Mouse (Mus musculus): Measurements from ENCODE around the gene B4galt5. TPM values are rescaled to one million over a fixed set of nuclear protein-coding genes. Genes with fewer than 3 reads are reported as not detected.

The B4galt5 gene
- total and polyA plus RNA-seq, 2 experiments from 2014 or later = 6.5 to 24.2 TPM

DNA sequence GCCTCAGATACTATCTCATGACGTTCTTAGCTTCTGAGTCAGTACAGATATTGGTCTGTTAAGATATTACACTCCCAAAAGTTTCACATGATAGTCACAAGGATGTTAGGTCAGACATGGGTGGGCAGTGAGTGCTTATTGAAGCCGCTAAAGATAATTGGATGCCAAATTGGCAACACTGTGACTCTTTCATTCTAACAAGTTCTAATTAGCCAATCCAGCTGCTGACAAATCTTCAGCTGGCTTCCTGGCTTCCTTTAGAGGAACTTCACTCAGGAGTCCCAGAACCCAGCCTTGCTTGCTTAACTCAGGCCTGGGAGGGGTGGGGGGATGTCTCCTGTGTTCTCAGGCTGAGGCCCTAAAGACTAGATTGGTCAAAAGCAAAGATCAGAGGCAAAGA lies 9.5 kb upstream of the B4galt5 start:
- H3K27me3 ChIP-seq (ENCODE audit: control insufficient read depth, insufficient read depth, low read length) = no peaks in the 10 kb centered on the region
- no peak overlapping the region for H3K9ac ChIP-seq (replicated peaks; ENCODE audit: low read depth, low read length)
- no peak for DNase-seq (ENCODE audit: low spot score)
- H3K36me3 ChIP-seq (replicated peaks; ENCODE audit: control insufficient read depth, insufficient read depth, low read length) = no peaks in the 10 kb centered on the region
- peak overlapping the region; percentile 5; the same call in 1 of the 2 replicates for H3K27ac ChIP-seq (ENCODE audit: low read depth)
- H3K4me2 ChIP-seq (ENCODE audit: low read depth, low read length) = no peak overlapping the region
- no peaks in the 10 kb centered on the region for H3K4me1 ChIP-seq (ENCODE audit: control insufficient read depth, insufficient read depth)
- peak; percentile 39 for ATAC-seq (ENCODE audit: insufficient read depth, low read depth)
- 44% methylated on average over 2 of the region's 2 CpGs for WGBS
- TF ChIP-seq EP300 (IDR thresholded peaks at IDR 0.05; ENCODE audit: low read depth) (no peak), CTCF (IDR thresholded peaks at IDR 0.05; ENCODE audit: low read depth) (no peak)
- H3K9me3 ChIP-seq (replicated peaks; ENCODE audit: control insufficient read depth, low read length) = no peaks in the 10 kb centered on the region
- H3K4me3 ChIP-seq (ENCODE audit: low read depth, low read length) = no peak overlapping the region

DNA sequence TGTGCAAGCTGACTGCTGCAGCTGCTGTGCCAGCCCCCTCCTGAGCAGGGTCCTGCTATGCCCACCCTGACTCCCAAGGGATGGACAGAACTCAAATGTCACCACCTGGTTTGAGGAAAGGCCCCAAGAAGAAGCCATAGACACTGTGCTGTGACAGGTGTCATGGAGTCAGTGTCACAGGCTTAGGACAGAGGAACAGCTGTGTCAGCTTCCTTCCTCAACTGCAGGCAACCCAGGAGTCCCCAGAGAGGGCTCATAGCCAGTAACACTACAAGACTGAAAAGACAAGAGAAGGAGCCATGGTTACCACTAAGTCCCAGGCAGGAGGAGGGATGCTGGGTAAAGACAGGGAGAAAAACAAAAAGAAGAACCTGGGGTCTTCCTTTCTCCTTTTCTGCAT lies 7.9 kb upstream of the B4galt5 start:
- Histone ChIP-seq H3K9ac (replicated peaks; ENCODE audit: low read depth, low read length) (no peak overlapping the region), H3K4me3 (ENCODE audit: low read depth, low read length) (no peak overlapping the region), H3K4me1 (ENCODE audit: control insufficient read depth, insufficient read depth) (0 out of 2 replicates have a peak, but pooled peaks cover 4% of the 10 kb centered on the region), H3K27ac (ENCODE audit: low read depth) (no peak overlapping the region), H3K27me3 (ENCODE audit: control insufficient read depth, insufficient read depth, low read length) (no peaks in the 10 kb centered on the region), H3K4me2 (ENCODE audit: low read depth, low read length) (no peak overlapping the region), H3K36me3 (replicated peaks; ENCODE audit: control insufficient read depth, insufficient read depth, low read length) (no peaks in the 10 kb centered on the region), H3K9me3 (replicated peaks; ENCODE audit: control insufficient read depth, low read length) (no peaks in the 10 kb centered on the region)
- DNase-seq (ENCODE audit: low spot score) (no peak), ATAC-seq (ENCODE audit: insufficient read depth, low read depth) (0 out of 2 replicates have a peak, but pooled peaks have one; percentile 14)
- TF ChIP-seq CTCF (IDR thresholded peaks at IDR 0.05; ENCODE audit: low read depth) (no peak), EP300 (IDR thresholded peaks at IDR 0.05; ENCODE audit: low read depth) (no peak)

DNA sequence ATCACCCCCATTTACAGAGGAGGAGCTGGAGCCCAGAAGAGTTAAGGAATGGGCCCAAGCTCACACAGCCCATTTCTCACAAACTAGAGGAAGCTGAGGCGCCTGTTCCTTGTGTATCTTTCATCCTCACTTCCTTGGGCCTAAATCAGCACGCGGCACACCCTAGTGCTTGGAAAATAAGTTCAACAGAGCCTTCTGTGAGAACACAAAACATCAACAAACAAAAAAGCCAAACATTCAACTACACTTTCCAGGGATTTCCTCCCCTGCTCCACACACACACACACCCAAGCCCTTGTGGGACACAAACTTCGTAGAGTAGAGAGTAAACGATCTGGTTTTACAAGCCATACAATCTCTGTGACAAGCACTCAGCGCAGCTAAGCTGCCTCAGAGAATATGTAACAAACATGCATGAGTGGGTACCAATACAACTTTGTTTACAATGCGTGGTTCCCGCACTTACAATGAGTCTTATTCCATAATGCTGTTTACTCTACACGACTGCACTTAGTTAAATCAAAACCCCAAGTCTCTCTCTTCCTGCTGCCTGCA lies 5.7 kb upstream of the B4galt5 start:
- Histone ChIP-seq H3K9me3 (replicated peaks; ENCODE audit: control insufficient read depth, low read length) (no peaks in the 10 kb centered on the region), H3K4me3 (ENCODE audit: low read depth, low read length) (no peak overlapping the region), H3K9ac (replicated peaks; ENCODE audit: low read depth, low read length) (no peak overlapping the region), H3K4me2 (ENCODE audit: low read depth, low read length) (no peak overlapping the region), H3K4me1 (ENCODE audit: control insufficient read depth, insufficient read depth) (0 out of 2 replicates have a peak, but pooled peaks cover 4% of the 10 kb centered on the region), H3K27ac (ENCODE audit: low read depth) (no peak overlapping the region), H3K27me3 (ENCODE audit: control insufficient read depth, insufficient read depth, low read length) (no peaks in the 10 kb centered on the region), H3K36me3 (replicated peaks; ENCODE audit: control insufficient read depth, insufficient read depth, low read length) (no peaks in the 10 kb centered on the region)
- no peak for DNase-seq (ENCODE audit: low spot score)
- ATAC-seq (ENCODE audit: insufficient read depth, low read depth) = no peak
- no peak for TF ChIP-seq CTCF (IDR thresholded peaks at IDR 0.05; ENCODE audit: low read depth)
- no peak for TF ChIP-seq EP300 (IDR thresholded peaks at IDR 0.05; ENCODE audit: low read depth)
- WGBS = 77% methylated on average over 9 of the region's 9 CpGs

DNA sequence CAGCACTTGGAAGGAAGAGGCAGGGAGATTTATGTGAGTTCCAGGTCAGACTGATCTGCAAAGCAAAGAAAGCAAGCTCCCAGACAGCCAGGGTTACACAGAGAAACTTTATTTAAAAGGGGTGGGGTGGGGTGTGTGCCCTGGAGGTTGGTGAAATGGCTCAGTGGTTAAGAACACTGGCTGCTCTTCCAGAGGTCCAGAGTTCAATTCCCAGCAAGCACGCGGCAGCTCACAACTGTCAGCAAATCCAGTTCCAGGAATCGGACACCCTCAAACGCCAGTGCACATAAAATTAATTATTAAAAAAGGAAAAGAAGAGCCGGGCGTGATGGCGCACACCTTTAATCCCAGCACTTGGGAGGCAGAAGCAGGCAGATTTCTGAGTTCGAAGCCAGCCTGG lies 5.1 kb upstream of the B4galt5 start:
- ATAC-seq (ENCODE audit: insufficient read depth, low read depth) = no peak
- no peak overlapping the region for H3K4me3 ChIP-seq (ENCODE audit: low read depth, low read length)
- 0 out of 2 replicates have a peak, but pooled peaks cover 4% of the 10 kb centered on the region for H3K4me1 ChIP-seq (ENCODE audit: control insufficient read depth, insufficient read depth)
- 96% methylated on average over 8 of the region's 8 CpGs for WGBS
- no peak overlapping the region for H3K4me2 ChIP-seq (ENCODE audit: low read depth, low read length)
- H3K27me3 ChIP-seq (ENCODE audit: control insufficient read depth, insufficient read depth, low read length) = no peaks in the 10 kb centered on the region
- no peak for DNase-seq (ENCODE audit: low spot score)
- H3K36me3 ChIP-seq (replicated peaks; ENCODE audit: control insufficient read depth, insufficient read depth, low read length) = no peaks in the 10 kb centered on the region
- TF ChIP-seq EP300 (IDR thresholded peaks at IDR 0.05; ENCODE audit: low read depth) (no peak), CTCF (IDR thresholded peaks at IDR 0.05; ENCODE audit: low read depth) (no peak)
- no peaks in the 10 kb centered on the region for H3K9me3 ChIP-seq (replicated peaks; ENCODE audit: control insufficient read depth, low read length)
- no peak overlapping the region for H3K9ac ChIP-seq (replicated peaks; ENCODE audit: low read depth, low read length)
- H3K27ac ChIP-seq (ENCODE audit: low read depth) = no peak overlapping the region

DNA sequence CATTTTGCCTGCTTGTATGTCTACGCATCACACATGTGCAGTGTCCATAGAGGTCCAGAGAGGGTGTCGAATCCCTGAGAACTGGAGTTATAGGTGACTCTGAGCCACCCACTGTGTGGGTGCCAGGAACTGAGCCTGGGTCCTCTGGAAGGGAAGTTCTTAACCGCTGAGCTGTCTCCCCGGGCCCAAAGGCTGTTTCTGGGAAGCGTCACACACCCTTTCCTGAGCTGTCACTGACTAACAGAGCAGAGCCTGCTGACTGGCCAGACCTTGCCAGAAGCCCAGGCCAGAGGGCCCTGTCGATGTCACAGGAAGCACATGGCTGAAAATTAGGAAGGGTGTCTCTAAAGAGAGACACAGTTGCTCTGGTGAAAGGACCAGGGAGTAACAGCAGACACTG lies 3.5 kb upstream of the B4galt5 start:
- no peak overlapping the region for H3K4me3 ChIP-seq (ENCODE audit: low read depth, low read length)
- no peak for DNase-seq (ENCODE audit: low spot score)
- H3K4me2 ChIP-seq (ENCODE audit: low read depth, low read length) = no peak overlapping the region
- WGBS = 48% methylated on average over 6 of the region's 6 CpGs
- H3K27ac ChIP-seq (ENCODE audit: low read depth) = no peak overlapping the region
- H3K9ac ChIP-seq (replicated peaks; ENCODE audit: low read depth, low read length) = no peak overlapping the region
- TF ChIP-seq CTCF (IDR thresholded peaks at IDR 0.05; ENCODE audit: low read depth) (no peak), EP300 (IDR thresholded peaks at IDR 0.05; ENCODE audit: low read depth) (no peak)
- no peak for ATAC-seq (ENCODE audit: insufficient read depth, low read depth)
- no peaks in the 10 kb centered on the region for H3K36me3 ChIP-seq (replicated peaks; ENCODE audit: control insufficient read depth, insufficient read depth, low read length)
- H3K9me3 ChIP-seq (replicated peaks; ENCODE audit: control insufficient read depth, low read length) = no peaks in the 10 kb centered on the region
- no peaks in the 10 kb centered on the region for H3K27me3 ChIP-seq (ENCODE audit: control insufficient read depth, insufficient read depth, low read length)
- 0 out of 2 replicates have a peak, but pooled peaks cover 4% of the 10 kb centered on the region for H3K4me1 ChIP-seq (ENCODE audit: control insufficient read depth, insufficient read depth)

DNA sequence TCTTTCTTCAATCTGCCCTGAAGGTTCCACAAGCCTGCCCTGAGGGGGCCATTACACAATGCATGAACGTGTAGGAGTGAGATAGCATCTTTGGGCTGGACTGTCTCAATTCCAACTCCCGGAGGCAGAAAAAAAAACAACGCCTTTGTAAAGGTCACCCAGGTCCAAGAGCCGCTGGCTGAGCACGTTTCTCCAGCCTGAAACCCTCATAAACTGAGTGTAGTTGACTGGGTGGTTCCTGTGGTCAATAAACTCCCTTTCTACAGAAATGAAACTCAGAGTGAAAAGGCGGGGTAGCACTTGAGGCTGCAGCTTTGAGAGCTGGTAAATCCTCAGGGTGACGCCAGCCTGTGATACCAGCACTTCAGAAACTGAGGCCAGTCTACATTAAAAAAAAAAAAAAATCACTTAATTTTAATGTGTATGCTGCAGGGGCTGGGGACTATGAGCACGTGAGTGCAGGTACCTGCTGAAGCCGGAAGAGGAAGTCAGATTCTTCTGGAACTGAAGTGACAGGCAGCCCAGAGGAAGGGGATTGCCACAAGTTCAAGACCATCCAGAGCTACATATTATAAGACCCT lies 2.5 kb upstream of the B4galt5 start:
- ATAC-seq (ENCODE audit: insufficient read depth, low read depth) (no peak), DNase-seq (ENCODE audit: low spot score) (no peak)
- Histone ChIP-seq H3K9me3 (replicated peaks; ENCODE audit: control insufficient read depth, low read length) (no peaks in the 10 kb centered on the region), H3K36me3 (replicated peaks; ENCODE audit: control insufficient read depth, insufficient read depth, low read length) (no peaks in the 10 kb centered on the region), H3K4me3 (ENCODE audit: low read depth, low read length) (no peak overlapping the region), H3K4me2 (ENCODE audit: low read depth, low read length) (no peak overlapping the region), H3K9ac (replicated peaks; ENCODE audit: low read depth, low read length) (no peak overlapping the region), H3K27me3 (ENCODE audit: control insufficient read depth, insufficient read depth, low read length) (no peaks in the 10 kb centered on the region), H3K4me1 (ENCODE audit: control insufficient read depth, insufficient read depth) (0 out of 2 replicates have a peak, but pooled peaks cover 4% of the 10 kb centered on the region), H3K27ac (ENCODE audit: low read depth) (no peak overlapping the region)
- WGBS = 54% methylated on average over 9 of the region's 9 CpGs
- TF ChIP-seq CTCF (IDR thresholded peaks at IDR 0.05; ENCODE audit: low read depth) = no peak
- no peak for TF ChIP-seq EP300 (IDR thresholded peaks at IDR 0.05; ENCODE audit: low read depth)

Data from heart, postnatal 0 days (tissue).